Mouse (Mus musculus): ENCODE measurements around the gene Gm9733. TPM values are rescaled to one million over a fixed set of nuclear protein-coding genes. Genes with fewer than 3 reads are reported as not detected.

Gm9733 gene
- polyA plus RNA-seq, 1 experiment from 2014 or later: not detected

DNA sequence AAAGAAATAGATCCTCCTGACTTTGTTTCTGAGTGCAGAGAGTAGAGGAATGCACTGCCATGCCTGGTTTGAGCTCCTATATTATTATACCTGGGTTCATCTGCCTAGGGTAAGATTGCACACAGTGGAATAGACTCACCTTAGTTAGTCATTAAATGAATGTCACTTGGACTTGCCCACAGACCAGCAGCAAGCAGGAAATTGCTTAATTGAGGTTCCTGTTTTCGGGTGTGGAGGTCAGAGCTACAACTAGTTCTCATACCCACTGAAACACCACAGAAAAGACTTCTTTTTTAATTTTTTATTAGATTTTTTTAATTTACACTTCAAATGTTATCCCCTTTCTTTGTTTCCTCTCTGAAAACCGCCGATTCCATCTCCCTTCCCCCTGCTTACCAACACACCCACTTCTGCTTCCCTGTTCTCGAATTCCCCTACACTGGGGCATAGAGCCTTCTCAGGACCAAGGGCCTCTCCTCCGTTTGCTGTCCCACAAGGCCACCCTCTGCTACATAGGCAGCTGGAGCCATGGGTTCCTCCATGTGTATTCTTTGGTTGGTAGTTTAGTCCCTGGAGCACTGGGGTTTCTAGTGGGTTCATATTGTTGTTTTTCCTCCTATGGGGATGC lies 56.1 kb downstream of the Gm9733 start:
- no peak for ATAC-seq
- Histone ChIP-seq H3K4me1 (ENCODE audit: control insufficient read depth, insufficient read depth, low read depth, low read length) (no peaks in the 10 kb centered on the region), H3K9ac (ENCODE audit: low read depth, low read length) (no peak overlapping the region), H3K9me3 (ENCODE audit: control insufficient read depth, low read length) (no peaks in the 10 kb centered on the region), H3K27ac (ENCODE audit: low read depth, low read length) (no peak overlapping the region), H3K4me3 (ENCODE audit: low read length) (no peak overlapping the region), H3K27me3 (replicated peaks; ENCODE audit: control insufficient read depth, insufficient read depth, low read length) (no peaks in the 10 kb centered on the region), H3K4me2 (ENCODE audit: low read length) (no peak overlapping the region), H3K36me3 (ENCODE audit: control insufficient read depth, insufficient read depth, low read length) (no peaks in the 10 kb centered on the region)
- WGBS: 86% methylated on average over 5 of the region's 5 CpGs

GRCm38 (mm10) chr3:15264450-15264849 lies 67.7 kb downstream of the Gm9733 start:
- Histone ChIP-seq H3K27ac (ENCODE audit: low read depth, low read length) (no peak overlapping the region), H3K4me3 (ENCODE audit: low read length) (no peak overlapping the region), H3K9me3 (ENCODE audit: control insufficient read depth, low read length) (no peaks in the 10 kb centered on the region), H3K4me1 (ENCODE audit: control insufficient read depth, insufficient read depth, low read depth, low read length) (no peaks in the 10 kb centered on the region), H3K36me3 (ENCODE audit: control insufficient read depth, insufficient read depth, low read length) (no peaks in the 10 kb centered on the region), H3K4me2 (ENCODE audit: low read length) (no peak overlapping the region), H3K9ac (ENCODE audit: low read depth, low read length) (no peak overlapping the region), H3K27me3 (replicated peaks; ENCODE audit: control insufficient read depth, insufficient read depth, low read length) (no peaks in the 10 kb centered on the region)
- WGBS: 10% methylated on average over 3 of the region's 3 CpGs
- no peak for ATAC-seq

- no peak overlapping the region for H3K27ac ChIP-seq (ENCODE audit: low read depth, low read length)
- 67% methylated on average over 6 of the region's 6 CpGs for WGBS
- no peaks in the 10 kb centered on the region for H3K9me3 ChIP-seq (ENCODE audit: control insufficient read depth, low read length)
- no peak for ATAC-seq
- H3K36me3 ChIP-seq (ENCODE audit: control insufficient read depth, insufficient read depth, low read length): no peaks in the 10 kb centered on the region
- H3K27me3 ChIP-seq (replicated peaks; ENCODE audit: control insufficient read depth, insufficient read depth, low read length): no peaks in the 10 kb centered on the region
- no peak overlapping the region for H3K4me3 ChIP-seq (ENCODE audit: low read length)
- no peak overlapping the region for H3K4me2 ChIP-seq (ENCODE audit: low read length)
- H3K9ac ChIP-seq (ENCODE audit: low read depth, low read length): no peak overlapping the region
- no peaks in the 10 kb centered on the region for H3K4me1 ChIP-seq (ENCODE audit: control insufficient read depth, insufficient read depth, low read depth, low read length)
These were observed 76.4 kb downstream of the Gm9733 start for GRCm38 (mm10) chr3:15255726-15256125.

Other genes starting within 250 kb of the Gm9733 start
- not detected in 2 replicates for gene Sirpb1a, start 94.2 kb upstream of the Gm9733 start, polyA plus RNA-seq (2015; fragmentation: Nextera tagmentation; extraction: Ambion mirVana)
- gene Sirpb1b, start 242.8 kb upstream of the Gm9733 start, polyA plus RNA-seq (2015; fragmentation: Nextera tagmentation; extraction: Ambion mirVana): not detected in 2 replicates

Measured in hindbrain, embryonic 16.5 days (tissue).